ENCODE assay signal across 24 mouse cellular contexts in the genomic region with DNA sequence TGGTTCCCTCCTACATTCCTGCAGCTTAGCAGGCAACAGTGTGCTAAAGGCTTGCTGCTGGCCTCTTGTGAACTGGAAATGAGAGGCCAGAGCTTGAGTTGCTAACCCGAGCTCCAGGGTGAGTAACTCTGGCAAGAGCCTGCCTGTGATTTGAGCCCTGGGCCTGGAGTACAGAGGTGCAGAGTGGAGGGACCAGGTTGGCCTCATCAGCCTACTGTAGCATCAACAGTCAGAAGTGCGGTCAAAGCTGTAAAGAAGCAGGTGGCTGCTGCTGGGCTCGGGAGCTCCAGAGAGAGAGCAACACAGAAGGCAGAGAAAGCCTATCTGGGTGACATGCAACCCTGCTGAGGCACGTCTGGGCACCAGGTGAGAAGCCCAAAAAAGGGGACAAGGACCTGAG. TPM values are rescaled to one million over a fixed set of nuclear protein-coding genes. Genes with fewer than 3 reads are reported as not detected.
DNase-seq lines count a peak whose midpoint lies in the region; ATAC-seq and TF ChIP-seq lines count a peak whose summit lies in the region.
"Had no signal": no experiment of that assay in that cellular context is flagged by ENCODE, and none has a peak within 500 bp of the region (broad histone marks: within the 10 kb centered on the region; RNA-seq: fewer than 3 reads in every experiment).

No protein-coding gene starts in this region.

- no peak overlapping the region for H3K4me3 ChIP-seq in midbrain, embryonic 12.5 days
- no peak overlapping the region for H3K4me3 ChIP-seq in midbrain, embryonic 15.5 days
- no peak overlapping the region for H3K4me3 ChIP-seq in lung, postnatal 0 days (ENCODE audit: low read depth, low read length)
- H3K4me3 ChIP-seq: embryonic facial prominence, embryonic 12.5 days; erythroblast, embryonic 14.5 days; forebrain, embryonic 15.5 days; heart, embryonic 10.5 days; limb, embryonic 13.5 days; neural tube, embryonic 12.5 days; stomach, embryonic 15.5 days had no signal

- 0 out of 2 replicates have a peak overlapping the region, but pooled peaks have one; percentile 4 for H3K27ac ChIP-seq in midbrain, embryonic 12.5 days (replicated peaks)
- no peak overlapping the region for H3K27ac ChIP-seq in midbrain, embryonic 15.5 days
- H3K27ac ChIP-seq in lung, postnatal 0 days (ENCODE audit: low read length), result no peak overlapping the region
- H3K27ac ChIP-seq: embryonic facial prominence, embryonic 12.5 days; forebrain, embryonic 15.5 days; heart, embryonic 10.5 days; hindbrain, embryonic 14.5 days; limb, embryonic 13.5 days; liver, embryonic 15.5 days; neural tube, embryonic 12.5 days; stomach, embryonic 15.5 days had no signal

- peak; percentile 6 for DNase-seq in cerebellum, adult 8-10 months
- DNase-seq in cerebellum, postnatal 4 days (ENCODE audit: low spot score in 2 of 2), result no peak
- DNase-seq in kidney, adult 11 months, result peak; percentile 10
- no peak for DNase-seq in kidney, adult 8-10 months
- peak; percentile 13 for DNase-seq in cerebellum, adult 9-10 months
- no peak for DNase-seq in lung, postnatal 0 days (ENCODE audit: low spot score)
- DNase-seq: gastrocnemius, postnatal 36 days; spleen, adult 18-20 months had no signal

- H3K4me2 ChIP-seq in midbrain, embryonic 12.5 days (replicated peaks), result no peak overlapping the region
- H3K4me2 ChIP-seq in midbrain, embryonic 15.5 days, result no peak overlapping the region
- H3K4me2 ChIP-seq in lung, postnatal 0 days (replicated peaks; ENCODE audit: low read depth, low read length), result no peak overlapping the region
- H3K4me2 ChIP-seq: embryonic facial prominence, embryonic 12.5 days; forebrain, embryonic 15.5 days; hindbrain, embryonic 14.5 days; limb, embryonic 13.5 days; midbrain, embryonic 11.5 days; stomach, embryonic 15.5 days had no signal

- TF ChIP-seq EP300 in lung, postnatal 0 days (IDR thresholded peaks at IDR 0.05), result no peak

- no peak for ATAC-seq in midbrain, embryonic 12.5 days (ENCODE audit: low FRiP score, low read depth)
- no peak for ATAC-seq in midbrain, embryonic 15.5 days (replicated peaks)
- no peak for ATAC-seq in lung, postnatal 0 days
- ATAC-seq: forebrain, embryonic 15.5 days had no signal

- peaks cover 51% of the 10 kb centered on the region for H3K36me3 ChIP-seq in midbrain, embryonic 12.5 days
- H3K36me3 ChIP-seq in midbrain, embryonic 15.5 days (replicated peaks), result peaks cover 21% of the 10 kb centered on the region
- peaks cover 7% of the 10 kb centered on the region; the same call in 1 of the 2 replicates for H3K36me3 ChIP-seq in lung, postnatal 0 days (ENCODE audit: insufficient read depth, low read length)

- H3K9me3 ChIP-seq in midbrain, embryonic 12.5 days, result no peaks in the 10 kb centered on the region
- no peaks in the 10 kb centered on the region for H3K9me3 ChIP-seq in midbrain, embryonic 15.5 days
- H3K9me3 ChIP-seq in lung, postnatal 0 days (ENCODE audit: low read length), result no peaks in the 10 kb centered on the region
- H3K9me3 ChIP-seq: embryonic facial prominence, embryonic 12.5 days; forebrain, embryonic 15.5 days; heart, embryonic 10.5 days; limb, embryonic 13.5 days; liver, embryonic 15.5 days; neural tube, embryonic 12.5 days; stomach, embryonic 15.5 days had no signal

- H3K27me3 ChIP-seq in midbrain, embryonic 12.5 days, result no peaks in the 10 kb centered on the region
- H3K27me3 ChIP-seq in midbrain, embryonic 15.5 days (replicated peaks), result no peaks in the 10 kb centered on the region
- H3K27me3 ChIP-seq in lung, postnatal 0 days (replicated peaks; ENCODE audit: insufficient read depth, low read length), result no peaks in the 10 kb centered on the region
- H3K27me3 ChIP-seq: CH12.LX; embryonic facial prominence, embryonic 12.5 days; forebrain, embryonic 15.5 days; limb, embryonic 13.5 days; liver, embryonic 15.5 days; neural tube, embryonic 12.5 days; stomach, embryonic 15.5 days had no signal

- WGBS in midbrain, embryonic 12.5 days, result 81% methylated on average over 4 of the region's 4 CpGs
- 82% methylated on average over 4 of the region's 4 CpGs for WGBS in midbrain, embryonic 15.5 days
- 66% methylated on average over 4 of the region's 4 CpGs for WGBS in lung, postnatal 0 days

- peaks cover 18% of the 10 kb centered on the region for H3K4me1 ChIP-seq in midbrain, embryonic 12.5 days
- peaks cover 22% of the 10 kb centered on the region for H3K4me1 ChIP-seq in midbrain, embryonic 15.5 days
- H3K4me1 ChIP-seq in lung, postnatal 0 days (ENCODE audit: insufficient read depth, low read depth, low read length), result peaks cover 6% of the 10 kb centered on the region; the same call in 1 of the 2 replicates

- TF ChIP-seq CTCF in lung, postnatal 0 days (IDR thresholded peaks at IDR 0.05), result no peak

- H3K9ac ChIP-seq in midbrain, embryonic 12.5 days (replicated peaks), result no peak overlapping the region
- H3K9ac ChIP-seq in midbrain, embryonic 15.5 days, result no peak overlapping the region
- H3K9ac ChIP-seq in lung, postnatal 0 days (replicated peaks; ENCODE audit: low read depth), result no peak overlapping the region
- H3K9ac ChIP-seq: embryonic facial prominence, embryonic 12.5 days; forebrain, embryonic 15.5 days; hindbrain, embryonic 14.5 days; limb, embryonic 13.5 days; liver, embryonic 15.5 days; neural tube, embryonic 12.5 days; stomach, embryonic 15.5 days had no signal

RNA-seq across cellular contexts. Expression of gene Ndufb7, which starts 2.7 kb away (rescaled TPM):
- polyA plus RNA-seq in midbrain, embryonic 12.5 days (2016; fragmentation: Nextera tagmentation; extraction: Ambion mirVana), result 329 and 353 TPM in 2 replicates
- polyA plus RNA-seq in midbrain, embryonic 15.5 days (2015; fragmentation: Nextera tagmentation; extraction: Ambion mirVana), result 336 and 348 TPM in 2 replicates
- polyA plus RNA-seq in lung, postnatal 0 days (2015; fragmentation: Nextera tagmentation; extraction: Ambion mirVana), result 258 and 286 TPM in 2 replicates

RNA-seq across cellular contexts. Expression of gene Olfr370, which starts 33.6 kb away (rescaled TPM):
- polyA plus RNA-seq in midbrain, embryonic 12.5 days (2016; fragmentation: Nextera tagmentation; extraction: Ambion mirVana), result not detected in 2 replicates
- polyA plus RNA-seq in midbrain, embryonic 15.5 days (2015; fragmentation: Nextera tagmentation; extraction: Ambion mirVana), result not detected in 2 replicates
- not detected in 2 replicates for polyA plus RNA-seq in lung, postnatal 0 days (2015; fragmentation: Nextera tagmentation; extraction: Ambion mirVana)
- polyA plus RNA-seq: embryonic facial prominence, embryonic 12.5 days; erythroblast, embryonic 14.5 days; heart, embryonic 10.5 days; intestine, embryonic 14.5 days; limb, embryonic 13.5 days; liver, embryonic 15.5 days; lung, embryonic 16.5 days; midbrain, embryonic 11.5 days; neural tube, embryonic 12.5 days; stomach, embryonic 15.5 days; thymus, postnatal 0 days had no signal

RNA-seq across cellular contexts. Expression of gene Tecr, which starts 38.6 kb away (rescaled TPM):
- 600 and 631 TPM in 2 replicates for polyA plus RNA-seq in midbrain, embryonic 12.5 days (2016; fragmentation: Nextera tagmentation; extraction: Ambion mirVana)
- 1,118 and 1,124 TPM in 2 replicates for polyA plus RNA-seq in midbrain, embryonic 15.5 days (2015; fragmentation: Nextera tagmentation; extraction: Ambion mirVana)
- 273 and 293 TPM in 2 replicates for polyA plus RNA-seq in lung, postnatal 0 days (2015; fragmentation: Nextera tagmentation; extraction: Ambion mirVana)

RNA-seq across cellular contexts. Expression of gene Dnajb1, which starts 38.8 kb away (rescaled TPM):
- polyA plus RNA-seq in midbrain, embryonic 12.5 days (2016; fragmentation: Nextera tagmentation; extraction: Ambion mirVana), result 66.4 and 67.7 TPM in 2 replicates
- polyA plus RNA-seq in midbrain, embryonic 15.5 days (2015; fragmentation: Nextera tagmentation; extraction: Ambion mirVana), result 65.2 and 65.5 TPM in 2 replicates
- polyA plus RNA-seq in lung, postnatal 0 days (2015; fragmentation: Nextera tagmentation; extraction: Ambion mirVana), result 34.3 and 43.6 TPM in 2 replicates

Comparison
In these comparisons a context has a peak if more than half of its experiments do, and no peak if none do; other contexts are left out.
1. DNase-seq: peak in cerebellum, adult 8-10 months (single experiment), kidney, adult 11 months (single experiment) and cerebellum, adult 9-10 months (single experiment); none in cerebellum, postnatal 4 days (0 of 2), kidney, adult 8-10 months (0 of 2) and lung, postnatal 0 days (single experiment).